Mouse (Mus musculus) bone marrow, adult 2 months (tissue): ENCODE results near the gene Dnase1. TPM values are rescaled to one million over a fixed set of nuclear protein-coding genes. Genes with fewer than 3 reads are reported as not detected.

Source experiments
- H3K27ac ChIP-seq: fragments of 200-500 bp; 2 replicates; pipeline ENCODE4 v1.5.1; 2012; ENCODE audit warnings: low read depth, mild to moderate bottlenecking, control low read depth, inconsistent platforms, low read length; ENCODE audit not compliant: control insufficient read depth, poor library complexity, insufficient read depth
- H3K4me1 ChIP-seq: fragments of 200-500 bp; 2 replicates; pipeline ENCODE4 v1.6.1; 2011; ENCODE audit warnings: low read length; ENCODE audit not compliant: control insufficient read depth, insufficient read depth
- H3K4me3 ChIP-seq: fragments of 200-500 bp; replicated peaks from 2 replicates; pipeline ENCODE3; 2011; ENCODE audit warnings: mild to moderate bottlenecking, low read depth, low read length, control low read depth; ENCODE audit not compliant: control insufficient read depth
- CTCF ChIP-seq: fragments of 200-500 bp; IDR thresholded peaks from 2 replicates; pipeline ENCODE4 v1.5.1; 2011; ENCODE audit warnings: low read length, control low read depth; ENCODE audit not compliant: control insufficient read depth, insufficient read depth
- POLR2A ChIP-seq: fragments of 200-500 bp; IDR thresholded peaks from 2 replicates; pipeline ENCODE4 v1.6.1; 2011; ENCODE audit warnings: low read depth, mild to moderate bottlenecking, control low read depth, low read length, borderline replicate concordance; ENCODE audit not compliant: control insufficient read depth
- WGBS: fragments of 180-500 bp; shearing (Covaris S2); methylation state at CpG from one replicate; pipeline ENCODE4 v1.1.7; 2018; 5-methylcytosine and 5-hydroxymethylcytosine counted together
- polyA plus RNA-seq: library from polyadenylated mRNA; stranded (reverse); fragments of >200 nt; gene quantifications from 2 replicates; pipeline ENCODE4 v1.2.4, GENCODE M21; 2011; ENCODE audit warnings: low replicate concordance; ENCODE audit not compliant: missing spikeins, insufficient read depth, insufficient read length

The Dnase1 gene
- polyA plus RNA-seq, 1 experiment, result 1.2 TPM

- Histone ChIP-seq H3K4me3 (no peak overlapping the region), H3K4me1 (no peaks in the 10 kb centered on the region; the same call in 1 of the 2 replicates), H3K27ac (no peak overlapping the region)
- TF ChIP-seq CTCF (no peak), POLR2A (no peak)
- 73% methylated on average over 3 of the region's 3 CpGs for WGBS
Observed at GRCm38 (mm10) chr16:4034476-4034875, 2.3 kb upstream of the Dnase1 start.

- Histone ChIP-seq H3K27ac (no peak overlapping the region), H3K4me1 (no peaks in the 10 kb centered on the region; the same call in 1 of the 2 replicates), H3K4me3 (no peak overlapping the region)
- TF ChIP-seq CTCF (no peak), POLR2A (no peak)
- 82% methylated on average over 2 of the region's 2 CpGs for WGBS
Observed at GRCm38 (mm10) chr16:4035575-4035974, 1.2 kb upstream of the Dnase1 start.

- no peak overlapping the region for H3K4me3 ChIP-seq
- H3K4me1 ChIP-seq, result no peaks in the 10 kb centered on the region; the same call in 1 of the 2 replicates
- WGBS, result 91% methylated on average over 7 of the region's 7 CpGs
- TF ChIP-seq POLR2A (no peak), CTCF (no peak)
- H3K27ac ChIP-seq, result no peak overlapping the region
Observed at GRCm38 (mm10) chr16:4037690-4038089, 948 bp downstream of the Dnase1 start.

GRCm38 (mm10) chr16:4040206-4040605 lies 3.5 kb downstream of the Dnase1 start:
- 85% methylated on average over 5 of the region's 5 CpGs for WGBS
- H3K27ac ChIP-seq, result no peak overlapping the region
- TF ChIP-seq CTCF (no peak), POLR2A (no peak)
- no peaks in the 10 kb centered on the region for H3K4me1 ChIP-seq
- no peak overlapping the region for H3K4me3 ChIP-seq

- TF ChIP-seq POLR2A (no peak), CTCF (no peak)
- H3K27ac ChIP-seq, result no peak overlapping the region
- no peaks in the 10 kb centered on the region for H3K4me1 ChIP-seq
- no peak overlapping the region for H3K4me3 ChIP-seq
- 89% methylated on average over 4 of the region's 4 CpGs for WGBS
Observed at GRCm38 (mm10) chr16:4041646-4042045, 4.9 kb downstream of the Dnase1 start.

- WGBS, result 89% methylated on average over 2 of the region's 2 CpGs
- H3K4me1 ChIP-seq, result no peaks in the 10 kb centered on the region
- no peak overlapping the region for H3K4me3 ChIP-seq
- H3K27ac ChIP-seq, result no peak overlapping the region
- TF ChIP-seq POLR2A, result no peak
- no peak for TF ChIP-seq CTCF
Observed at GRCm38 (mm10) chr16:4044093-4044492, 7.4 kb downstream of the Dnase1 start.

GRCm38 (mm10) chr16:4045524-4045923 lies 8.8 kb downstream of the Dnase1 start:
- no peak overlapping the region for H3K27ac ChIP-seq
- H3K4me1 ChIP-seq, result no peaks in the 10 kb centered on the region
- 79% methylated on average over 4 of the region's 4 CpGs for WGBS
- TF ChIP-seq CTCF (no peak), POLR2A (no peak)
- H3K4me3 ChIP-seq, result no peak overlapping the region

- 91% methylated on average over 4 of the region's 4 CpGs for WGBS
- Histone ChIP-seq H3K27ac (no peak overlapping the region), H3K4me1 (no peaks in the 10 kb centered on the region), H3K4me3 (no peak overlapping the region)
- TF ChIP-seq CTCF, result no peak
- TF ChIP-seq POLR2A, result no peak
Observed at GRCm38 (mm10) chr16:4052601-4053000, 15.9 kb downstream of the Dnase1 start.

GRCm38 (mm10) chr16:4053811-4054210 lies 17.1 kb downstream of the Dnase1 start:
- TF ChIP-seq CTCF, result no peak
- TF ChIP-seq POLR2A, result no peak

More at GRCm38 (mm10) chr16:4053811-4054210, 17.1 kb downstream of the Dnase1 start:
- no peaks in the 10 kb centered on the region for H3K4me1 ChIP-seq
- H3K4me3 ChIP-seq, result no peak overlapping the region
- no peak overlapping the region for H3K27ac ChIP-seq
- 78% methylated on average over 3 of the region's 3 CpGs for WGBS
